Mouse (Mus musculus) cerebellum, postnatal 36 days (tissue): ENCODE data around the gene Fip1l1.

ENCODE experiments used
- DNase-seq, 2 experiments: peaks; one replicate each; pipeline ENCODE4 v3.0.0; 2021 to 2022; ENCODE audit warnings: mixed read lengths in 2 of 2

The Fip1l1 gene

GRCm38 (mm10) chr5:74617816-74618572 lies 82.7 kb downstream of the Fip1l1 start:
- no peak for DNase-seq

GRCm38 (mm10) chr5:74618573-74619059 lies 83.4 kb downstream of the Fip1l1 start:
- peak; percentile 14 to 26 for DNase-seq

GRCm38 (mm10) chr5:74621691-74622470 lies 86.6 kb downstream of the Fip1l1 start:
- DNase-seq = no peak

- DNase-seq = no peak
Measured at GRCm38 (mm10) chr5:74623316-74624000, 88.2 kb downstream of the Fip1l1 start.

- no peak for DNase-seq
Measured at GRCm38 (mm10) chr5:74624385-74624784, 89.1 kb downstream of the Fip1l1 start.

GRCm38 (mm10) chr5:74628001-74628400 lies 92.8 kb downstream of the Fip1l1 start:
- no peak for DNase-seq

- DNase-seq = no peak
Measured at GRCm38 (mm10) chr5:74632369-74633114, 97.3 kb downstream of the Fip1l1 start.

- no peak for DNase-seq
Measured at GRCm38 (mm10) chr5:74633453-74633852, 98.2 kb downstream of the Fip1l1 start.

- DNase-seq = no peak
Measured at GRCm38 (mm10) chr5:74634391-74634790, 99.1 kb downstream of the Fip1l1 start.

- no peak for DNase-seq
Measured at GRCm38 (mm10) chr5:74639516-74639915, 104.3 kb downstream of the Fip1l1 start.

GRCm38 (mm10) chr5:74640504-74640903 lies 105.3 kb downstream of the Fip1l1 start:
- DNase-seq = no peak

- DNase-seq = peak; percentile 17
Measured at GRCm38 (mm10) chr5:74641000-74641399, 105.8 kb downstream of the Fip1l1 start.

- no peak for DNase-seq
Measured at GRCm38 (mm10) chr5:74642291-74642690, 107.0 kb downstream of the Fip1l1 start.

- no peak for DNase-seq
Measured at GRCm38 (mm10) chr5:74647584-74647984, 112.3 kb downstream of the Fip1l1 start.

- DNase-seq = no peak
Measured at GRCm38 (mm10) chr5:74648216-74648615, 113.0 kb downstream of the Fip1l1 start.
